Mouse (Mus musculus): ENCODE measurements around the gene Vps16. TPM values are rescaled to one million over a fixed set of nuclear protein-coding genes. Genes with fewer than 3 reads are reported as not detected.

The Vps16 gene
- total RNA-seq, 2 experiments from 2014 or later: 16.2 to 16.8 TPM

- DNase-seq: no peak
Observed at GRCm38 (mm10) chr2:130421781-130422620, 2.1 kb upstream of the Vps16 start.

DNA sequence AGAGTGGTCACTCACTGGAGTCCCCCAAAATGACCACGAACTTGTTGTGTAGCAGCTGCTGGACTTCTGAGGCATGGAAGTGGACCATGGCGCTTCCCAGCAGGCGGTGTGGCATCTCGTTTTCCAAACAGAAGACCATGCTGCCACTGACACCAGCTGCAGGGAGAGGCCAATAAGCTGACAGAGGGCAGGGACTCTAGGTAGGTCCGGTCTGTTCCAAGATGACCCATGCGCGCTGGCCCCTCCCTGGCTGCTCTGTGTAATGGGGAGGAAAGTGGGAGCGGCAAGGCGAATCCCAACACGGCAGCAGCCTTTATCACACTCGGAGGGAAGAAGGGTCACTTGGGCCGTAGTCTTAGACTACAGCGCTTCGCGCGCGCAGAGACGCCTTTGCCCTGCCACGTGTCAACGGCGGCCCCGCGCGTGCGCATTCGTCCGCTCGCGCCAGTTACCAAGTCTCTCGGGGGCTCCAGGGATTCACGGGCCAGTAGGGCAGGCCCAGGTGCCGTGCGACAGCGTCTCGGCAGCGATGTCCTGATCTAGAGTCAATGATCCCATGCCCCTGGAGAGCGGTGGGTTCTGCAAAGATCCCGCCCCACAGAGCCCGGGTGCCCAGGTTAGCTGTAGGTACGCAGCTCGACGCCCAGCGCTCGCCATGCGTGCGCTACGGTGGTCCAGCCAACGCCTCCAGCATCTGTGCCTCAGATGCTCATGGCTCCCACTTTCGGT is 578 bp upstream of the Vps16 start:
- DNase-seq: no peak

GRCm38 (mm10) chr2:130425112-130425511 is 973 bp downstream of the Vps16 start:
- DNase-seq: no peak

DNA sequence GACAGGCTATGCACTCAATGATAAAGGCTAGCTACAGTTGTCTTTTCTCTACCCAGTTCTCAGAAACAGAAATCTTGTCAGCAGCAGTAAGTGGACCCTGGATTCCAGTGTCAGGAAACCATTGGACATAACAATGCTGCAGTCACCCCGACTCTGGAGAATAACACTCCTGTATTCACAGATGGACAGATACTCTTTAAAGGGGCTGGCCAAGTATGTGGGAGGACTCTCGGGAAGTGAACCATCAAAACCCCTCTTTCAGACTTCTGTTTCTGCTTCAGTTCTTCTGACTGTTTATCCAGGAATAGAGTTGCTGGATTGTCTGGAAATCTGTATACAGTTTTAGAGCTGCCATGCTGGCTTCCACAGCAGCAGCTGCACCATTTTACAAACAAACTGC is 5.7 kb downstream of the Vps16 start:
- no peak for DNase-seq

DNA sequence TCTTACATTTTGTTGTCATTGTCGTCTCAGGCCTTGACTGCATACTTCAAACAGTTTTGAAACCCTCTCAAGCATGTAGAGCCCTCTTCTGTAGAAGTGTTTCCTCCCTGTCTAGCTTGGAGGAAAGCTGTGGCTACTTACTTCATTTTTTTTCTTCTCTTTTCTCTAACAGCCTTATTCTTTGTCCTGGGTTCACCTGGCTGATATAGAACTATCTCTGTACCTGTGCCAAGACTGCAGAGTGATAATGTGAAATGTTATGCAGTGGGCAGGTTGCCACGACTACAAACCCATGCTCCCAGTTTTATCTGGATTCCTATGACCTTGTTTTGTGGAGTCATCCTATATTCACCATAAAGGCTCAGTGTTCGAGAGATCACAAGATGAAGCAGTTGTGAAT is 6.3 kb downstream of the Vps16 start:
- no peak for DNase-seq

GRCm38 (mm10) chr2:130432157-130432556 is 8.0 kb downstream of the Vps16 start:
- DNase-seq: no peak

- DNase-seq: no peak
Observed at GRCm38 (mm10) chr2:130433152-130433551, 9.0 kb downstream of the Vps16 start.

DNA sequence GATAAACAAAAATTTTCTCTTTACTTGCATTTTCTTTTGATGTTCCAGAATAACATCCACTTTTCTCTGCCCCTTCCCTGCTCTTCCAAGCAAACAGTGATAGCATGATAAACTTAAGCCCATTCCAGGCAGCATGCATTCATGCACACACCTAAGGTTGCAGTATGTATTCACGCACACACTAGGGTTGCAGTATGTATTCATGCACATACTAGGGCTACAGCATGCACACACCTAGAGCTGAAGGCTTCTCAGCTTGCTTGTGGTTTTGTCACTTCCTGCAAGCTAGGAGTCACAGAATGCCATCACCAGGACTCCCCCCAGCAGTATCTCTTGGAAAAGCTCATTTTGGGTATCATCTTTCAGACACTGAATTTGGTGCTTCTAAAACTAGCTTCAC is 12.6 kb downstream of the Vps16 start:
- DNase-seq: no peak

DNA sequence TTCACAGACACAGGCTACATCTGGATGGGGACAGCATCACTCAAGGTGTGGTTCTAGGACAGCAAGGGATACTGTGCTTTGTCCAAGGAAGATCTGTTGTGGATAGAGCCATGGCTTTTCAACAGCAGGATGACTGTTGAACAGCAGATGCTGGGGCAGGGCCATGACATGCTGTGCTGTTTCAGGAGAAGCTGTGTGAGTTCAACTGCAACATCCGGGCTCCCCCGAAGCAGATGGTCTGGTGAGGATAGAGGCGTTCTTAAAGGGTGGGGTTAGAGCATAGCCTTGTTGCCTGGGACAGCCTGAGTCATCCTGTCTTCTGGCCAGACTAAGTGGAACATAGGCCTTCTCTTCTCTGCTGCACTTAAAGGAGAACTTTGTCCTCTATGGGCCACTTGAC is 14.7 kb downstream of the Vps16 start:
- DNase-seq: no peak

DNA sequence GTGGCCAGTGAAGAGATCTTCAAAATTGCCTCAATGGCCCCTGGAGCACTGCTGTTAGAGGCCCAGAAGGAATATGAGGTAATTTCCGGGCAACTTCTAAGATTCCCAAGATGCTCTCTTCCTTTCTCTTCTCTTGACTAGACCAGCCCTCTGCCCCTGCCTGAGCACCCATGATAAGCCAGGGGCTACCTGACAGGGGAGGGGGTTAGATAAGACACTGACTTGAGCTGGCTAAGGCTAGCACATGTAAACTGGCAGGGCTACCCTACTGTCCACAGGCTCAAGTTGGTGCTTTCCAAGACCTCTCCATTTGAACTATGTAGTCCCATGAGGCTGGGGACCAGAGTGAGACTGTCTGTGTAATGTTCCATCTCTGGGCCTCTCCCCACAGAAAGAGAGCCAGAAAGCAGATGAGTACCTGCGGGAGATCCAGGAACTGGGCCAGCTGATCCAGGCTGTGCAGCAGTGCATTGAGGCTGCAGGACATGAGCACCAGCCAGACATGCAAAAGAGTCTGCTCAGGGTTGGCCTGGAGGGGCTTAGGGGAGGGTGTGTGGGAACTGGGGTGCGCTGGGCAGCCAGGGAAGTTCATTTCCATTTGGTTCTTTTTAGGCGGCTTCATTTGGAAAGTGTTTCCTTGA is 15.8 kb downstream of the Vps16 start:
- no peak for DNase-seq

GRCm38 (mm10) chr2:130442162-130442561 is 18.0 kb downstream of the Vps16 start:
- no peak for DNase-seq

- DNase-seq: no peak
Observed at GRCm38 (mm10) chr2:130448449-130448848, 24.3 kb downstream of the Vps16 start.

DNA sequence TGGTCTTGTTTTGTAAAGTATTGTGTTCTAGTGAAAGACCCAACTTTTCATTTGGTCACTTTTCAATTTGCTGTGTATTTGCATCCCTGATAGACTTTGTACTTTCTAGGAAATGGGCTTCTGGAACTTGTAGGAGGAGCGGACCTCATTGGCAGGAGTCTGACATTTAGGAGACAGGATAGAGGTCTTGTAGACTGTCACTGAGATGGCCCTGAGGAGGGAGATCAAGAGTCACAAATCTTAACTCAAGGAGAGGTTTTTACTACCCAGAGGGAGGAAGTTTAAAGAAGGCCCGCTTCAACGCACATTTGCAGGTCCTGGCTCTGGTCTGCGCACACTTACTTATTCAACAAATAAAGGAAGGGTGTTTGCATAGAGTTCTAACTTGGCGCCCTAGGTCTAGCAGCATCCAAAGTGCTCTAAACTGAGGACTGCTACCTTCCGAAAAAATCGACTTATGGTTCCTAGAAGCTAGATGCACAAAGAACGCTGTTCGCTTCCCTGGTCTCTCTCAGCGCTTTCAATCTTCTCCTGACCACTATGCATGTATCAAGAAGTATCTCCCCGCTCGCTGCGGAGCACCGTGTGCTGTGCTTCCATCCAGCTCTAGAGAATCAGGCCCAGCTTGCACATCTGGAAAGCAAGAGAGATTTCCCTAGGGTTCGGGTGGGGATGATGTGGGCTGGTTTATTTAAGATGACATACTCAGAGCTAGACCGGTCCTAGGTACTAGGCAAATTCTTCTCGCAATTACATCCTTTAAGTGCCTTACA is 25.1 kb downstream of the Vps16 start:
- DNase-seq: no peak

- DNase-seq: peak; percentile 90
Observed at GRCm38 (mm10) chr2:130449794-130450433, 25.8 kb downstream of the Vps16 start, which contains the start of gene Ptpra. Ptpra (plus strand) TSS chr2:130450278.

DNA sequence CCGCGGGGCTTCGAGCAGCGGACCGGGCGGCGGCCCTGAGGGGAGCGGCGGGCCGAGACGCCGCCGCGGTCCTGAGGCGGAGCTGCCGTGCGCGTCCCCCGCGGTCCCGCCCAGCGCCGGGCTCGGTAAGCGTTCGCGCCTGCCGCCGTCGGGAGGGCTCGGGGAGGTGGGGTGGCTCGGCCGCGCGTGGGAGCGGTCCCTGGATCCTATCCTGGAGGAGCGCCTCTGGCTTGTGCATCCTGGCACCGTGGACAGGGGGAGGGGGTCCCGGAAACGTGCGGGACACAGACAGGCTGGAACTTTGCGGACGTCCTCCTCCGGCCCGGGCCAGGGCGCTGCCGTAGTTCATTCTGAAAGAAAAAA is 26.3 kb downstream of the Vps16 start:
- DNase-seq: no peak

GRCm38 (mm10) chr2:130451086-130451726 is 27.1 kb downstream of the Vps16 start:
- DNase-seq: no peak

DNA sequence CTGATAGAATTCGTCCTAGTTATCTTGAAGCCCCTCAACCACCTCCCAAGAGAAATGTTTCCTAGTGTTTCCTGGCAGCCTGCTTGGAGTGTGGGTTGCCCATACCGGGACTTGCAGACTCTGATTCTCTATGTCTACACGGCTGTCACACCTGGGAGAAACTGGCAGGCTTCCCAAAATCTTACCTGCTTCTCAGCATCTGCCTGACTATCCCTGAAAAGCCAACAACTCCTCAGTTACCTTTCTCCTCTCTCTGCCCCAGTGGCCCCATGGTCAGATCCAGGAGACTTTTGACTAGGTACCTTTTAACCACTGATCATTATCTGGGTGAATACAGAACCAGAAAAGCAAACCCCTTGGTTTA is 27.6 kb downstream of the Vps16 start:
- no peak for DNase-seq

GRCm38 (mm10) chr2:130452266-130452665 is 28.1 kb downstream of the Vps16 start:
- DNase-seq: no peak

DNA sequence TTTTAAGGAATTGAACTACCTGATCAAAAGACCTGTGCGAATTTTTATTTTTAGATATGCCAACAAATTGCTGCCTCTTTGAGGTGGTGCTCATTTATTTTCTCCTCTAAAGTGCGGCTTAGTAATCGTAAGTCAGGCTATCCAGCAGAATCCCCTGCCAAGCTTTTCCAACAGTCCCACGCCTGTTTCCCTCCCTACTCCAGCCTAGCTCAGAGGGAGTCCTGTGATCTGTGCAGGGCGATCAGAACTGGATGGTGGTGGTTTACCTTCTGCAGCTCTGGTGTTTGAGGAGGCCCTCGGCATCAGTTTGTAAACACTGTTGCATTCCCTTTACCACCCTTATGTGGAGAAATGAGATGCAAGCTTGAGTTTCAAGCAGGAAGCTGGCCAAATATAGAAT is 29.3 kb downstream of the Vps16 start:
- DNase-seq: no peak

DNA sequence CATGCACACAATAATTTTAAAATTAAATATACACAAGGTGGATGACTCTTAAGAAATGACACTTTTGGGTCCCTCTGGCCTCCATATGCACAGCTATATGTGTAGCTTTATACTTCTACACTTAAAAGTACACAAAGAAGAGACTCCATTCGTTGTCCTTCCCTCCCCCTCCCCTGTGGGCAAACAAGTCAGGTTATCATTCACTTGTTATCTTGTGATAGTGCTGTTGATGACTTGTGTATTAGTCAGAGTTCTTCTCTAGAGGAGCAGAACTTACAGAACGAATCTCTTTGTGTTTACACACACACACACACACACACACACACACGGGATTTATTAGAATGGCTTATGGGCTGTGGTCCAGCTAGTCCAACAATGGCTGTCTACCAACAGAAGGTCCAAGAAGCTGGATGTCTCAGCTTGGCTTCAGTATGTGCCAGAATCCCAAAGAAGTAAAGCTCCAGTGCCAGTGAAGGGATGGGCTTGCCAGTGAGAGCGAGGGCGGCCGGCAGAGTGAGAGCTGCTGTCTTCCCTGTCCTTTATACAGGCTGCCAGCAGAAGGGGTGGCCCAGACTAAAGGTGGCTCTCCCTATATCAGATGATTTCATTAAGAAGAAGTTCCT is 30.7 kb downstream of the Vps16 start:
- no peak for DNase-seq

DNA sequence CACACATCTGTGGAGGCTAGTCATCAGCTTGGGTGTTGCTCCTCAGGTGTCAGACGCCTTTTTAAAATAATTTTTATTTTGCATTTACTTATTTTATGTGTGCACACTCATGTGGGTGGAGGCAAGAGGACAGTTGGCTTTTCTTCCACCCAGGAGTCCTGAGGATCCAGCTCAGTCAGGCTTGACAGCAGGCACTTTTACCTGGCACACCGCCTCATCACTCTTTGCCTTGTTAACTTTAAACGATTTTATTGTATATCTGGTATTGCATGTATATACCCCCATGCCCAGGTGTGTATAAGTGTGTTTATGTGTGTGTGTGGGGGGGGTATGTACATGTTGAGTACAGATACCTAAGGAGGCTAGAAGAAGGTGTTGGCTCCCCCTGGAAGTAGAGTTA is 33.7 kb downstream of the Vps16 start:
- DNase-seq: no peak
